In the genomic region with DNA sequence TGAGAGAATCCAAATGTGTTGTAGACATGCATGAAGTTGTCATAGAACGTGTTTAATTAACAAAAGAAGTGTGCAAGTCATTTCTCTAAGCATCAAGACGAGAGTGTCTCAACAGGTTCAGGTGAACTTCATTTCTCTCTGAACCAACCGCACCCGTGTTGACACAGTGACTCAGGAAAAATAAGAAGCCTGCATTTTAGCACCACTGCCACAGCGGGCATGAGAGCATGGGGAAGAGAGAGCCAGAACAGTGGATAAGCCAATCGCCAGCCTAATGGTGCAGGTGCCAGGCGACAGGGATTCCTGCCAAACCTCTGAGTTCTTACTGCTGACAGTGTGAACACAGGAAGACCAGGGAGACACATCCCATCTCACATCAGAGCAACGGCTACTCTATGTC, we compare ENCODE assay signal across 26 mouse cellular contexts.
DNase-seq lines count a peak whose midpoint lies in the region; TF ChIP-seq lines count a peak whose summit lies in the region.
"Had no signal": no experiment of that assay in that cellular context is flagged by ENCODE, and none has a peak within 500 bp of the region (broad histone marks: within the 10 kb centered on the region; RNA-seq: fewer than 3 reads in every experiment).

No protein-coding gene starts in this region.

- TF ChIP-seq POLR2A in cerebellum, adult 2 months (IDR thresholded peaks at IDR 0.05; ENCODE audit: borderline replicate concordance, insufficient read depth, low read length), result no peak

- H3K27me3 ChIP-seq in cerebellum, adult 2 months (ENCODE audit: control insufficient read depth, insufficient read depth, low read length), result no peaks in the 10 kb centered on the region; the same call in 1 of the 2 replicates
- H3K27me3 ChIP-seq: embryonic facial prominence, embryonic 12.5 days; limb, embryonic 12.5 days had no signal

- no peak overlapping the region for H3K27ac ChIP-seq in cerebellum, adult 2 months (ENCODE audit: insufficient read depth, low read length)
- H3K27ac ChIP-seq: embryonic facial prominence, embryonic 12.5 days; forebrain, embryonic 13.5 days; heart, embryonic 15.5 days; hindbrain, embryonic 10.5 days; limb, embryonic 12.5 days; midbrain, embryonic 10.5 days; neural tube, embryonic 13.5 days had no signal

- H3K4me3 ChIP-seq in cerebellum, adult 2 months (replicated peaks; ENCODE audit: insufficient read depth, low read depth, low read length), result no peak overlapping the region
- H3K4me3 ChIP-seq: embryonic facial prominence, embryonic 12.5 days; erythroblast, embryonic 14.5 days; forebrain, embryonic 13.5 days; heart, embryonic 15.5 days; hindbrain, embryonic 10.5 days; limb, embryonic 12.5 days; midbrain, embryonic 10.5 days; myocyte; neural tube, embryonic 13.5 days had no signal

- H3K4me1 ChIP-seq in cerebellum, adult 2 months (ENCODE audit: control insufficient read depth, insufficient read depth, low read length), result no peaks in the 10 kb centered on the region

- peak; percentile 22 to 41 for DNase-seq in cerebellum, postnatal 14 days
- no peak for DNase-seq in cerebellum, adult 2 months
- peak; percentile 59 for DNase-seq in urinary bladder, postnatal 14 days (ENCODE audit: low spot score)
- no peak for DNase-seq in urinary bladder, adult 2 months (ENCODE audit: low spot score)
- DNase-seq in lung, postnatal 25 days (ENCODE audit: low spot score), result peak; percentile 50
- no peak for DNase-seq in left cerebral cortex, postnatal 4 days
- no peak for DNase-seq in spleen, postnatal 10 days (ENCODE audit: low spot score in 2 of 2)
- DNase-seq: adrenal gland, postnatal 14 days; cerebellum, adult 9-10 months; gastrocnemius, postnatal 36 days; kidney, adult 18-20 months; kidney, postnatal 4 days; liver, postnatal 0 days; retina, postnatal 1 day; right cerebral cortex, postnatal 25 days; thymus, adult 2 months; thymus, postnatal 4 days had no signal

- intact Hi-C loops in left cerebral cortex, postnatal 4 days (cut with DNase I), result no loop called here

- 54% methylated on average over 8 of the region's 8 CpGs for WGBS in cerebellum, adult 2 months

- no peak for TF ChIP-seq CTCF in cerebellum, adult 2 months (IDR thresholded peaks at IDR 0.05; ENCODE audit: borderline replicate concordance, insufficient read depth, low read depth, low read length)

Comparison
In these comparisons a context has a peak if more than half of its experiments do, and no peak if none do; other contexts are left out.
1. DNase-seq: peak in cerebellum, postnatal 14 days (2 of 2), urinary bladder, postnatal 14 days (single experiment) and lung, postnatal 25 days (single experiment); none in cerebellum, adult 2 months (0 of 2), urinary bladder, adult 2 months (single experiment), left cerebral cortex, postnatal 4 days (single experiment) and spleen, postnatal 10 days (0 of 2).